Mouse (Mus musculus) embryo, embryonic 9.5 days (tissue): ENCODE results near the gene Gabbr2.
A peak's percentile ranks its signal among the peaks of the same experiment; 100 is the strongest.

ENCODE experiments used
- DNase-seq: peaks from one replicate; pipeline ENCODE4 v3.0.0-alpha.2; 2017; ENCODE audit errors: extremely low spot score

The Gabbr2 gene

DNA sequence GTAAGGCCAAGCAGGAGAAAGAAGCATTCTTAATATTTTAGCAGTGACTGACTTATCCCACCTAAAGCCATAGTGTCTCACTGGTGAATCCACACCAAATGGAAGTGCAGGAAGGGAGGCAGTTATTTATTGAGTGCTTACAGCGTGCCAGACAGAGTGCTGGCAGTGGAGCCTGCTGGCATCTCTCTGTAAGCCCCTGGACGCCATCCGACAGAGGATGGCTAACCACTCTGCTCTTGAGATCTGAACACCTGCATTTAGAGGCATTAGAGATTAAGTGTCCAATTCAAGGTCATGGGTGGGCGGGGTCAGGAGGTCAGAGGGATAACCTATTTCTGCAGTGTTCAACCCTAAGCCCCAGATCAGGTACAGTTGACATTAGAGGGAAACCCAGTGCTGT lies 2.8 kb downstream of the Gabbr2 start:
- no peak for DNase-seq

DNA sequence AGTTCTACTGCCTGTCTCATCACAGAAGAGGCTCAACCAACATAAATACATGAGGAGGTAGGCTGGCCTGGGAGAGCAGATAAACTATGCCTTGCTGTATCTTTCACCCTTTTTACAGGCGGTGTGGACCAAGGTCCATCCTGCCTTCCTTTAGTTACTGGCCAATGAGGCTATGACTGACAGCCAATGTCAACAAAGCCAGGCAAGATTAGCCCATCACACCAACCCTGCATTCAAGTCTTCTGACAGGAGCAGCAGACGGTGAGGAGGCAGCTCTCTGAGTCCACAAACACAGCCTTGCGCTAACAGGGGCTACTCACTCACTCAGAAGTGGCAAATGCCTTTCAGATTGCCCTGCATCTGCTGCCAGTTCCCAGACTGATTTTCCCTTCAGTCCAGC lies 3.4 kb downstream of the Gabbr2 start:
- no peak for DNase-seq

DNA sequence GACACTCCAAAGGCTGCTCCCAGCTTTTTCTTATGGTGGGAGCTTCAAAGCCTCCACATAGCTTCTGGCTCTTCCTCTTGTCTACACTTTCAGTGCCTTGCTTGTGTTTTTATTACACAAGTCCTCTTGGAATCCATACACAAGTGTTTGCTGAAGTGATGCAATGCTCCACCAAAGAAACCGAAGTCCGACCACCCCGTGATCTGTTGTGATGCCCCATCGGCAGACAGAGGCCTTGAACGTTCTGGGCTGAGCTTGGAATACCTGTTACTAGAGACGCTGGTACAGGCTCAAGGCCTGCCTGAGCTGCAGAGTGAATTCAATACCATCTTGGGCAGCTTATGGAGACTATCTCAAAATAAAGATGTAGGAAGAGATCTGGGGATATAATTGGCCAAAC lies 3.9 kb downstream of the Gabbr2 start:
- DNase-seq, result no peak

DNA sequence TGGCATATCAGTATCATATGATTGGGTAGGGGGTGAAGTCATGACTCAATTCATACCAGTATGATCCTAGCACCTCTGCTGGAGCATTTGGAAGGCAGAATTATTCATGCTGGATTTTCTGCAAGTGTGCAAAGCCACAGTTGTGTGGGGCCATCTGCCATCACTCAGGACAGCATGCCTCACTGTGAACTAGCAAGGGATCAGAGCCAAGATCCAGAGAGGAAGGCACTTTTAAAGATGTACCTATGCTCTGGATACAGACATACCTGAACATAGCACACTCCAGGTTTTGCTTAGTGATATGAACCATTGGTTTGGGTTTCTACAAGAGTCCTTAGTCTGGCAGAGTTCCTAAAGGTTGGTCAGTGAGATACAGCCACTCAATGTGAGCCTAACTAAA lies 5.6 kb downstream of the Gabbr2 start:
- DNase-seq, result no peak

DNA sequence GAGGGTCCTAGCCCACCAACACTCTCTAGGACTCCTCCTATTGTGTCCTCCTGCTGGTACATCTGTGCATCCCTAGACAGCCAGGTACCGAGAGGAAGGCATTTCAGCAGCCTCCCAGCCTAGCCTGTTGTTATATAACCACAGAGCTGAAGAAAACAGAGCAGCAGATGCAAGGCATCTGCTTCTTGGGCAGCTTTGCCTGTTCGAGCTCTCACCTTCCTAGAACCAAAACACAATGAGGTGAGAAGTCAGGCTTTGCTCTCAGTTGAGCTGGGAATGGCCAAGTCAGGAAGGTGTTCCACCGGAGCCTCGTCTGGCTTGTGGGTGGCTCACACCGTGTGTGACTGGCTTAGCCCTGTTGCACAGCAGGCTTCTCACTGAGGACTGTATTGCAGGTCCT lies 8.8 kb downstream of the Gabbr2 start:
- DNase-seq, result no peak

DNA sequence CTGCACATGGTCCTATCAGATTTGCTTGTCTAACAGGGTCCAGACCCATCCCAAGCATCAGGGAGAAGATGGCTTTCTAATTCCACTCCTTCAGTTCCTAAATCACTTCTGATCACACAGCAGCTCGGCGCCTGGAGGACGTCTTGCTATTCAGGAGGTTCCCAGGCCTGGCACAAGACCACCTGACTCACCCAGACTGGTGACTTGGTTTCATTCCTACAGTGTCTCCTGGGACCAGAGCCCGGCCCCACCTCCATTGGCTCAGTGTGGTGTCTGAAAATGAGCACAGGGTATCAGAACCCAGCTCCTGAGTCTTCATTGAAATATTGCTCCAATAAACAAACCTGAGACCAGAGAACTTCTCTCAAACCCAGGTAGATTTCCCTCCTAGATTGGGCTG lies 9.6 kb downstream of the Gabbr2 start:
- DNase-seq, result no peak

- DNase-seq, result no peak
Measured at GRCm38 (mm10) chr4:46978371-46978770, 13.3 kb downstream of the Gabbr2 start.

DNA sequence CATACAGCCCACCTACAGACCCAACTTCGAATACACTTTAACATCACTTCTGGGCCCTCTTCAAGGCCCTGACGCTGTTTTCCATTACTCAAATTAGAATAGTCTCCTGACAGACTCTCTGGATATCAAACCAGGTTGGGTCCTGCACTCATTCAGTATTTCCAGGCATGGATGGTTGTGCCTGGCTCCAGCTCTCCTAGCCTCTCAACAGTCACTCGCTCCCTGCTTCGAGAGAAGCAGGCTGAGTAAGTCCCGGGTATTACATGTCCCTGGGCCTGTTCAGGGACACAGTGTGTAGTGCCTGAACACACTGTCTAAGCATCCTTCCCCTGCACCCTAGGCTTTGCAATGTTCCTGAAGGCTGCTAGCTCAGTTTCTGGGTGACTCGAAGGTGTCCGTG lies 14.5 kb downstream of the Gabbr2 start:
- DNase-seq, result no peak

GRCm38 (mm10) chr4:46976671-46977071 lies 15.0 kb downstream of the Gabbr2 start:
- no peak for DNase-seq

DNA sequence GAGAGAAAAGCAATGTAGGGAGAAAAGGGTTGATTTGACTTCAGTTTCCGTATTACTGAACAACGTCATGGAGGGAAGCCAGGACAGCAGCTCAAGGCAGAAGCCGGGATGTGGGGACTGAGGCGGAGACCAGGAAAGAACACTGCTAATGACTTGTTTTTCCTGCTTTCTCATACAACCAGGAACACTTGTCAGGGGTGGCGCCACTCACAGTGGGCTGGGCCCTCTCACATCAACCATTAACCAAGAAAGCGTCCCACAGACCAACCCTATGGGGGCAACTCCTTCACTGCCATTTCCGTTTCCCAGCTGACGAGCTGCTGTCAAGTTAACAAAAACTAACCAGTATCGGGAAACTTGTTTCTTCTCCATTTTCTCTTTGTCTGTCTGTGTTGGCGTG lies 18.4 kb downstream of the Gabbr2 start:
- no peak for DNase-seq

GRCm38 (mm10) chr4:46967981-46968380 lies 23.7 kb downstream of the Gabbr2 start:
- no peak for DNase-seq

GRCm38 (mm10) chr4:46966551-46966950 lies 25.1 kb downstream of the Gabbr2 start:
- no peak for DNase-seq

GRCm38 (mm10) chr4:46961403-46961802 lies 30.3 kb downstream of the Gabbr2 start:
- no peak for DNase-seq

GRCm38 (mm10) chr4:46960208-46960607 lies 31.5 kb downstream of the Gabbr2 start:
- no peak for DNase-seq

- DNase-seq, result no peak
Measured at GRCm38 (mm10) chr4:46959776-46960175, 31.9 kb downstream of the Gabbr2 start.

DNA sequence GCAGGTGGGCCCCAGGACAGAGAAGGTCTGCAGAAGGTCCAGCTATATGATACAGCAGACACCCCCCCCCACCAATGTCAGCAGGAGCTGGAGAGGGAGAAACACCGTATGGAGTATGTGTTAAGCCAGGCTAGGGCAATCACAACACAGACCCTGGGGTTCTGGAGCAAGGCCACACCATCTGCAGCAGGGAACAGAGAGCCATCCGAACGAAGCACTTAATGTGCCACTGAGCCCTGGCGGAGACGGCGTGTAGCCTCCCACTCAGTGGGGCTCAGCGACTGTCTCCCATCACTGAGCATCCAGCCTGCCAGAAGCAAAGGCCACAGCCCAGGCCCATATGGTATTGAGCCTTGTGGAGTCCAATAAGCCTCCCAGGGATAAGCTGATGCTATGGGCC lies 33.7 kb downstream of the Gabbr2 start:
- no peak for DNase-seq

- DNase-seq, result no peak
Measured at GRCm38 (mm10) chr4:46956966-46957365, 34.7 kb downstream of the Gabbr2 start.

DNA sequence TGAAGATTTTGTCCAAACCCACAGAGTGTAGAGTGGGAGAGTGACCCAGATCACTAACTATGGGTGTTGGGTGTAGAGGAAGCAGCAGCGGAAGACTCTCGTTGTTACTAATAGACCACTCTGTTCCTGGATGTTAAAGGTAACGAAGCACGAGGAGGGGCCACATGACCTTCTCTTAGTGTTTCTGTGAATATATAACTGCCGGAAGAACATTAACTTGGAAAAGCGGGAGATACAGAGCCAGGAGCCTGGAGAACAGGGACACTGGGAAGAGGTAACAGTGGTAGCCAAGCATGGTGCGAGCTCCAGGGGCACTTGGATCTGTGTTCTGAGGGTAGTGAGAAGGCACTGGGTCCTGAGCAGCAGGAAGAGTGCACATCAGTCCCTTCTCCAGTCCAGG lies 38.7 kb downstream of the Gabbr2 start:
- DNase-seq, result no peak

DNA sequence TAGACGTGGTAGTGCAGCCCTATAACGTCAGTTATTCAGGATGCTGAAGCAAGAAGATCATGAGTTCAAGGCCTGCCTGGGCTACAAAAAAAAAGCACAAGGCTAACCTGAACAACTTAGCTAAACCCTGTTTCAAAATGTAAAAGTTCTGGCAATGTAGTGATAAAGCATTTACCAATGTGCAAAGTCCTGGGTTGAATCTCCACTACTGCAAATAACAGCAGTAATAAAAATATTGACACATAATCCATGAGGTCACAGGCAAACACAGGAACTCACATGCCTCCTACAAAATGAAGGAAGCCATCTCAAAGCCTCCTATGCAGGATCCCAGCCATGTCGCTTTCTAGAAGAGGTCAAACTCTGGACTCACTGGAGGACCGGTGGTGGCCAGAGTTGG lies 39.1 kb downstream of the Gabbr2 start:
- no peak for DNase-seq

DNA sequence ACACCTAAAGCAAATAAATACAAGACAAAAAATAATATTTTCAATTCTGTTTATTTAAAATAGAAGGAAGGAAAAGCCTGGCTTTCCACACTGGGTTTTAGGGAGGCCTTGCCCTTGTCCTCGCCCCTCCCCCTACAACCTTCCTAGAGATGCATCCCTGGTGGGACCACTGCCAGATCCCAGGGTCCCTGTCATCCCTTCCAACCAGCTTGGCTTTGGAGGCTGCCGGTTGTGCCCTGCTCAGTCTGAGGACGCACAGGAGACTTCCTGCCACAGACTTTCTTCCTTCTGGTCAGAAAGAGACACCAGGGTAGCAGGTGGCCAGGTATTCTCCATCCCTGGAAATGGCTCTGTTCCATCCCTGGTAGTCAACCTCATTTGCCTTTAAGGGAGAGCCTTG lies 57.4 kb downstream of the Gabbr2 start:
- DNase-seq, result no peak

GRCm38 (mm10) chr4:46933590-46933989 lies 58.1 kb downstream of the Gabbr2 start:
- DNase-seq, result no peak

- no peak for DNase-seq
Measured at GRCm38 (mm10) chr4:46931706-46932397, 59.8 kb downstream of the Gabbr2 start.

DNA sequence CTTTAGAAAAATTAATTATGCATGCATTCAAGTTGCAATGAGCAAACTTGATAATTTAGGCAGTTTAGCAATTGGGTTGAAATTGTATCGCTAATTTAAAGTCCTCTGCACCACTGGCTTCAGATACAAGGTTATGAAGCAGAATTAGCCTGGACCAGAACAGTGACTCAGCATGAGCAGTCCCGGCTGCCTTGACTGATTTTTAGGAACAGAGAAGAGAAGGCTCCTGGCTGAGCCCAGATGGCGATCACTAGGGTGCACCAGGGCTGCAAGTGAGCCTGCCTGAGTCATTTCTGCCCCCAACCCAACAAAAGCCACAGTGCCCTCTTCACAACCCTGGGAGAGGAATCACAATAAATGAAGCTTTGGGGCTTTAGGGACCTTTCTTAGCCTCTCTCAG lies 63.6 kb downstream of the Gabbr2 start:
- DNase-seq, result no peak

- peak; percentile 12 for DNase-seq
Measured at GRCm38 (mm10) chr4:46919144-46919543, 72.5 kb downstream of the Gabbr2 start.
